8 mouse cellular contexts compared by ENCODE assay signal in the genomic region with DNA sequence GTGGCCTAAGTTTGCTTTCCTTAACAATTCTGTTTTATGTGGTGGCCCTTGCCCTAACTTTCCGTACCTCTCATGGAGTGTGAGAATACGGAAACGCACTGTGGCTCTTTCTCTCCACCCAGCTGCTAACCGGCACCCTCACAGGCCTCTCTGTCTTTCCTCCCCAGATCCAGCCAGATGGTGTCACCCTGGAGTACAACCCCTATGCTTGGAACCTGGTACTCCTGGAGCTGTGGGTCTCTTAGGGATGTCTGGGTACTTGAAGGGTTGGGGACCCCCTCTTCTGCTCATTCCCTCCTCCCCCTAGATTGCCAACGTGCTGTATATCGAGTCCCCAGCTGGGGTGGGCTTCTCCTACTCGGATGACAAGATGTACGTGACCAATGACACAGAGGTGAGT. TPM values are rescaled to one million over a fixed set of nuclear protein-coding genes. Genes with fewer than 3 reads are reported as not detected.
DNase-seq lines count a peak whose midpoint lies in the region; ATAC-seq and TF ChIP-seq lines count a peak whose summit lies in the region.
"Had no signal": no experiment of that assay in that cellular context is flagged by ENCODE, and none has a peak within 500 bp of the region (broad histone marks: within the 10 kb centered on the region; RNA-seq: fewer than 3 reads in every experiment).

No protein-coding gene starts in this region.

- H3K9ac ChIP-seq in ES-E14 (ENCODE audit: insufficient read depth, low read depth, low read length, poor library complexity, severe bottlenecking) = peak overlapping the region; percentile 75
- peak overlapping the region; percentile 86; the same call in 1 of the 2 replicates for H3K9ac ChIP-seq in forebrain, embryonic 16.5 days (replicated peaks; ENCODE audit: low read depth, low read length)
- peak overlapping the region; percentile 75 for H3K9ac ChIP-seq in midbrain, embryonic 15.5 days

- H3K27ac ChIP-seq in ES-E14 (ENCODE audit: insufficient read depth, low read depth, low read length, poor library complexity, severe bottlenecking) = no peak overlapping the region
- no peak overlapping the region for H3K27ac ChIP-seq in forebrain, embryonic 16.5 days (ENCODE audit: low read length)
- no peak overlapping the region for H3K27ac ChIP-seq in midbrain, embryonic 15.5 days

- no peaks in the 10 kb centered on the region for H3K27me3 ChIP-seq in forebrain, embryonic 16.5 days (replicated peaks; ENCODE audit: control insufficient read depth, insufficient read depth, low read length)
- no peaks in the 10 kb centered on the region for H3K27me3 ChIP-seq in midbrain, embryonic 15.5 days (replicated peaks)

- peaks cover 32% of the 10 kb centered on the region for H3K36me3 ChIP-seq in ES-E14 (ENCODE audit: control insufficient read depth, insufficient read depth, low read length, poor library complexity, severe bottlenecking)
- H3K36me3 ChIP-seq in forebrain, embryonic 16.5 days (ENCODE audit: control insufficient read depth, insufficient read depth) = peaks cover 1% of the 10 kb centered on the region; the same call in 1 of the 2 replicates
- 0 out of 2 replicates have a peak, but pooled peaks cover 10% of the 10 kb centered on the region for H3K36me3 ChIP-seq in midbrain, embryonic 15.5 days (replicated peaks)

- ATAC-seq in forebrain, embryonic 16.5 days = no peak
- no peak for ATAC-seq in midbrain, embryonic 15.5 days (replicated peaks)

- H3K4me1 ChIP-seq in ES-E14 (ENCODE audit: control insufficient read depth in 2 of 2, insufficient read depth in 2 of 2, low read length in 2 of 2, poor library complexity in 1 of 2) = peaks cover 2 to 10% of the 10 kb centered on the region in 2 experiments; a peak in 1 of 4 replicates
- H3K4me1 ChIP-seq in forebrain, embryonic 16.5 days (replicated peaks; ENCODE audit: control insufficient read depth, insufficient read depth, low read length) = peaks cover 20% of the 10 kb centered on the region
- peaks cover 26% of the 10 kb centered on the region for H3K4me1 ChIP-seq in midbrain, embryonic 15.5 days

- in situ Hi-C loops in ES-E14 (cut with MboI; ENCODE audit: low sequenced_read_pairs in 2 of 2, unreplicated experiment in 2 of 2) = no loop called here

- peak overlapping the region; percentile 98 for H3K4me2 ChIP-seq in forebrain, embryonic 16.5 days (ENCODE audit: low read length)
- H3K4me2 ChIP-seq in midbrain, embryonic 15.5 days = peak overlapping the region; percentile 100

- WGBS in forebrain, embryonic 16.5 days = 48% methylated on average over 8 of the region's 8 CpGs
- WGBS in midbrain, embryonic 15.5 days = 42% methylated on average over 8 of the region's 8 CpGs

- H3K4me3 ChIP-seq in ES-E14 (ENCODE audit: insufficient read depth in 1 of 2, low read depth in 1 of 2, low read length in 2 of 2, poor library complexity in 1 of 2, severe bottlenecking in 1 of 2) = peak overlapping the region; percentile 75 to 78
- H3K4me3 ChIP-seq in forebrain, embryonic 16.5 days (replicated peaks; ENCODE audit: low read length) = peak overlapping the region; percentile 82
- H3K4me3 ChIP-seq in midbrain, embryonic 15.5 days = peak overlapping the region; percentile 64

- DNase-seq in CD4-positive helper T cell, adult 2 months (ENCODE audit: low read depth, low spot score) = peak; percentile 43
- no peak for DNase-seq in ES-E14 (ENCODE audit: low read depth, low spot score)
- peak; percentile 51 to 56 for DNase-seq in kidney, postnatal 36 days
- DNase-seq in urinary bladder, adult 18-20 months (ENCODE audit: low spot score in 2 of 2) = no peak
- no peak for DNase-seq in adrenal gland, adult 2 months

- H3K9me3 ChIP-seq in ES-E14 (ENCODE audit: control insufficient read depth, insufficient read depth, low read depth, low read length) = no peaks in the 10 kb centered on the region
- no peaks in the 10 kb centered on the region for H3K9me3 ChIP-seq in forebrain, embryonic 16.5 days (ENCODE audit: control insufficient read depth, low read length)
- H3K9me3 ChIP-seq in midbrain, embryonic 15.5 days = no peaks in the 10 kb centered on the region

TF ChIP-seq in ES-E14, 5 proteins besides CTCF, POLR2A, EP300 and RAD21:
- TF ChIP-seq ZNF384 (IDR thresholded peaks at IDR 0.05; ENCODE audit: low read depth, low read length) (no peak), MAFK (IDR thresholded peaks at IDR 0.05; ENCODE audit: insufficient read depth, low read depth, low read length) (no peak), CHD2 (IDR thresholded peaks at IDR 0.05; ENCODE audit: low read depth, low read length) (no peak), HCFC1 (IDR thresholded peaks at IDR 0.05; ENCODE audit: borderline replicate concordance, insufficient read depth, low read length) (no peak), ZC3H11A (IDR thresholded peaks at IDR 0.05; ENCODE audit: borderline replicate concordance, low read depth, low read length) (no peak)
TF ChIP-seq in ES-E14: peak in this region for 0.

RNA-seq across cellular contexts. Expression of a gene that starts 1.3 kb away (rescaled TPM):
- 3.6 TPM in 2 replicates for total RNA-seq in ES-E14 (2012; rRNA removed)
- 5.9 and 7.0 TPM in 2 replicates for polyA plus RNA-seq in forebrain, embryonic 16.5 days (2015; fragmentation: Nextera tagmentation; extraction: Ambion mirVana)
- polyA plus RNA-seq in midbrain, embryonic 15.5 days (2015; fragmentation: Nextera tagmentation; extraction: Ambion mirVana) = 6.4 and 6.6 TPM in 2 replicates
- 1 to 10 TPM; 1.4 to 2.7 TPM for total RNA-seq in adrenal gland, adult 2 months (2021)
- 5.6 and 6.7 TPM in 2 replicates for polyA plus RNA-seq in adrenal gland, adult 2 months (2012; rRNA removed)

RNA-seq across cellular contexts. Expression of a gene that starts 1.9 kb away (rescaled TPM):
- total RNA-seq in ES-E14 (2012; rRNA removed) = 103 and 216 TPM in 2 replicates
- 98.9 and 102 TPM in 2 replicates for polyA plus RNA-seq in forebrain, embryonic 16.5 days (2015; fragmentation: Nextera tagmentation; extraction: Ambion mirVana)
- polyA plus RNA-seq in midbrain, embryonic 15.5 days (2015; fragmentation: Nextera tagmentation; extraction: Ambion mirVana) = 101 and 109 TPM in 2 replicates
- total RNA-seq in adrenal gland, adult 2 months (2021) = 100 to 1,000 TPM; 114 to 124 TPM
- 304 and 353 TPM in 2 replicates for polyA plus RNA-seq in adrenal gland, adult 2 months (2012; rRNA removed)

RNA-seq across cellular contexts. Expression of a gene that starts 6.2 kb away (rescaled TPM):
- 0.95 and 1.1 TPM in 2 replicates for total RNA-seq in ES-E14 (2012; rRNA removed)
- 0.47 TPM in 1 of 2 replicates, not detected in the other for polyA plus RNA-seq in forebrain, embryonic 16.5 days (2015; fragmentation: Nextera tagmentation; extraction: Ambion mirVana)
- polyA plus RNA-seq in midbrain, embryonic 15.5 days (2015; fragmentation: Nextera tagmentation; extraction: Ambion mirVana) = not detected in 2 replicates
- total RNA-seq in adrenal gland, adult 2 months (2021) = not detected
- polyA plus RNA-seq in adrenal gland, adult 2 months (2012; rRNA removed) = not detected in 2 replicates
- polyA plus RNA-seq: frontal cortex, adult 2 months had no signal

RNA-seq across cellular contexts. Expression of a gene that starts 12.0 kb away (rescaled TPM):
- 21.5 and 22.6 TPM in 2 replicates for total RNA-seq in ES-E14 (2012; rRNA removed)
- polyA plus RNA-seq in forebrain, embryonic 16.5 days (2015; fragmentation: Nextera tagmentation; extraction: Ambion mirVana) = 24.2 and 26.8 TPM in 2 replicates
- polyA plus RNA-seq in midbrain, embryonic 15.5 days (2015; fragmentation: Nextera tagmentation; extraction: Ambion mirVana) = 28.3 and 31.3 TPM in 2 replicates
- total RNA-seq in adrenal gland, adult 2 months (2021) = 10 to 100 TPM; 11.0 to 11.7 TPM
- polyA plus RNA-seq in adrenal gland, adult 2 months (2012; rRNA removed) = 19.7 and 21.8 TPM in 2 replicates

RNA-seq across cellular contexts. Expression of a gene that starts 23.0 kb away (rescaled TPM):
- 56.1 and 117 TPM in 2 replicates for total RNA-seq in ES-E14 (2012; rRNA removed)
- 45.7 and 63.9 TPM in 2 replicates for polyA plus RNA-seq in forebrain, embryonic 16.5 days (2015; fragmentation: Nextera tagmentation; extraction: Ambion mirVana)
- polyA plus RNA-seq in midbrain, embryonic 15.5 days (2015; fragmentation: Nextera tagmentation; extraction: Ambion mirVana) = 105 and 121 TPM in 2 replicates
- total RNA-seq in adrenal gland, adult 2 months (2021) = 10 to 100 TPM; 21.1 to 36.6 TPM
- polyA plus RNA-seq in adrenal gland, adult 2 months (2012; rRNA removed) = 63.9 and 72.0 TPM in 2 replicates

Comparison
In these comparisons a context has a peak if more than half of its experiments do, and no peak if none do; other contexts are left out.
1. DNase-seq: peak in CD4-positive helper T cell, adult 2 months (single experiment) and kidney, postnatal 36 days (2 of 2); none in ES-E14 (single experiment), urinary bladder, adult 18-20 months (0 of 2) and adrenal gland, adult 2 months (single experiment).
2. Peak in every context shown above with its lines, with median percentiles within 50 percentile points of each other: H3K4me3 ChIP-seq and H3K9ac ChIP-seq.